Mouse (Mus musculus) frontal cortex, adult 2 months (tissue): Measurements from ENCODE around the gene Ern1. TPM values are rescaled to one million over a fixed set of nuclear protein-coding genes. Genes with fewer than 3 reads are reported as not detected.

ENCODE experiments used
- DNase-seq, 2 experiments: peaks; one replicate each; pipeline ENCODE4 v3.0.0; 2022; ENCODE audit warnings: low spot score in 1 of 2; ENCODE audit errors: extremely low spot score in 1 of 2
- polyA plus RNA-seq: library from polyadenylated mRNA; depleted of rRNA; stranded (reverse); fragments of >200 nt; gene quantifications from 2 replicates; pipeline ENCODE4 v1.2.3, GENCODE M21; 2012

The Ern1 gene
- polyA plus RNA-seq, 1 experiment: 7.7 TPM

DNA sequence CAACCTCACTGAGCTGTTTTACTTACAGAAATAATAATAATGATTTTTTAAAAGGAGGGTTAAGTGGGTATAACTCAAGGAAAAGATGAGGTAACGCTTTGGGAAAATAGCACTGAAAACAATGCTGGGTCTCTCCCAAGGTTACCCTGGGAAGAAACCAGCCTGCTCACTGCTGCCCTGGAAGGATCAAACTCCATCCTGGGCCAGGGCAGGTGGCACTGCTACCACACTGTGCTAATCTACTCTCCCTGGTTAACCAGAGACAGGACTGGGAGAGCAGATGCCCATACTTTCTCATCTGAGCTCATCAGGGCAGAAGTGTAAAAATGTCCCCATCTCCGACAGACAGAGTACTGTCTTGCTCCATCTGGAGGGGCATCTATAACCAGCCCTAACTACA is 47.3 kb downstream of the Ern1 start:
- no peak for DNase-seq

DNA sequence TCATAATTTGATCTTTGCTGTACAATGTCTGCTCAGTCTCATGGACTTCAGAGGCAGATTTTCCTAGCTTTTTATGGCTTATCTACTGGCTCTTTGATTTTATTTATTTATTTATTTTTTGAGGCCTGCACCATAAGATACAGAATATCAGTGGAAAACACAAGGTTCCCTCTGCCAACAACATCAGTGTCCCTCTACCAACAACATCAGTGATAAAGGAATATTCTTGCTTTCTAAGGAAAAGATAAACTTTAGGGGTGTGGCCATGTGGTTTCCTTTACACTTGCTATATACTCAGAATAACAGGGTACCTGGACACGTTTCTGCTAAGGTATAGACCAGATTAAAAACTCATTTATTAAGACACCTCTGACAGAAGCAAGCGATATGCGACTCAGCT is 48.3 kb downstream of the Ern1 start:
- no peak for DNase-seq

DNA sequence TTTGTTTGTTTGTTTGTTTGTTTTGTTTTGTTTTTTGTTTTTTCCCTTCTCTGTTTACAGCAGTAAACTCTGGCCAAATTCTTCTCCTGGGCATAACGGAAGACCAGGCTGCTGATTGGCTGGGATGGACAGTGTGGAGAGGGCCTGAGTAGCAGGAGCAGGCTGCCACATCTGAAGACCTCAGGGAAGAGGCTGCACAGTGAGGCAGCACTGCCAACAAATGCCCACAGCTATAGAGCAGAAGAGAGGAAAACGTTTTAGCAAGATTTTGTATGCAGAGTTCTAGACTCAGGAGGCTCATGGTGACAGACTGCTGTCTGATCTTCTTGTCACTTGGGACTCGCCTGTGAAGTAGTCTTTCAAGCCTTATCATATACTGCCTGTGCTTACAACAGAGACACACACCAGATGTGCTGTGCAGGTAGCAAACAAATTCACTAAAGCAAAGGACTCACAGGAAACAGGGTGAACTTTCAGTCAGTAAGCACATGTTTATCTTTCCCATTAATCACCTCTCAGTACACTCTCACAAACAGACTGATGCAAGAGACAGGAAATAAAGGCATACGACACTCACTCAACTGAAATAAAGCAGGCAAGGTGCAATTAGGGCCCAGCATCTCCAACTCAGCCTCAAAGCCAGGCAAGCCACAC is 49.0 kb downstream of the Ern1 start:
- DNase-seq: no peak

DNA sequence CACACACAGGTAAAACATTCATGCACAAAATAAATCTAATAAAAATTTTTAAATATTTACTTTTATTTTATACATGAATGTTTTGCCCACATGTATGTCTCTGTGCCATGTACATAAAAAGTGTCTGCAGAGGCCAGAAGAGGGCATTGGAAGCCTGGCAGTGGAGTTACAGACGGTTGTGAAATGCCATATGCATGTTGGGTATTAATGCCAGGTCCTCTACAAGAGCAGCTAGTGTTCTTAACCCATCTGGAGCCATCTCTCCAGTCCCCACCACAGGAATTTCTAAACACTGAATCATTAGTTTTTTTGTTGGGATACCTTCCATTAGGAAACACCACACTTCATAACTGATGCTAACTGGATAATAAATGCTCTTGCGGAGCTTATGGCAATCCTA is 50.1 kb downstream of the Ern1 start:
- DNase-seq: no peak

DNA sequence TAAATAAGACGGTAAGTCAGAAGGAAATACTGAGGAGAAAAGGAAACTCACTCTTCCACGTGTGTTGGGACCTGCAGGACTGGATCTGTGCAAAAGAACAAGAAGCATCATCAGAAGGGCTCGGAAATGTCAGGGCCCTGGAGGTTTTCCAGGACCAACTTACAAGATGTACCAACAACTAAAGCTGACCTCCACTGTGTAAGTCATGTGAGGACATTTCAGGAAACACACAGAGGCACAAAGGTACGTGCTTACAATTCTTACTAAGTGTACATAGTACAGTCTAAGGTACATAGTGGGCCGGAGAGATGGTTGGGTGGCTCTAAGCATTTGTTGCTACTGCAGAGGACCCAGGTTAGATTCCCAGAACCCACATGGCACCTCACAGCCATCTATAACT is 50.6 kb downstream of the Ern1 start:
- no peak for DNase-seq

DNA sequence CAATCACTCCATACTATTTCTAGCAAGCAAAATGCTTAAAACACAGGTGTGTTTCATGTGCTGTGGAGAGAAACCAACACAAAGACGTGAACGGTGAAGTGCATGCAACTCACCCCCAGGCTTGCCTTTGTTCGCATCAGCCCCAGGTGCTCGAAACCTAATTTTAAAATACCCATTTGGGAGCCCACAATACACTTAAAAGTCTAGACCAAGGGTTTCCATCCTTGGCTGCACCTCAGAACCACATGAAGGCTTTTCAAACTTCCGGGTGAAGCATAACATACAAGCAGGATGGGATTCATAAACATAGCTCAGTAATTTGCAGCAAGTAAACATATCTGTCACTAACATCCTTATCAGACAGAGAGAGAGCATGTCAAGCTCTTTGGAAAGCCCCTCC is 57.3 kb downstream of the Ern1 start:
- no peak for DNase-seq

DNA sequence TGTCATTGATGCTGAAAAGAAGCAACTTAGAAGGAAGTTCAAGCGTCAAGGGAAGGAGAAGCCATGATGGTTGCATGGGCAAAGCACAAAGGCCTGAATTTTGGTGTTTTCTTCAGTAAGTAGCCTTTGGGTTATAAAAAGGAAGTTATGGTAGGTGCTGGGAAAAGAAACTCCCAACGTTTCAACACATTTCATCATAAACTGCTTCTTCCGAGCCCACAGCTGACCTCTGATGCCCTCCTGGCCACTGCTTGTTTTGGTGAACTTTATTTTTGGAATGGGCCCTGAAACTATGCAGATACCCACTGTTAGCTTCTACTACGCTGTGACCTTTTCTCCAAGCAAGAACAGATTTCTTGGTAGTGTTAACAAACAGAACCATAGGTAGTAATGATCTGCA is 58.0 kb downstream of the Ern1 start:
- DNase-seq: no peak

DNA sequence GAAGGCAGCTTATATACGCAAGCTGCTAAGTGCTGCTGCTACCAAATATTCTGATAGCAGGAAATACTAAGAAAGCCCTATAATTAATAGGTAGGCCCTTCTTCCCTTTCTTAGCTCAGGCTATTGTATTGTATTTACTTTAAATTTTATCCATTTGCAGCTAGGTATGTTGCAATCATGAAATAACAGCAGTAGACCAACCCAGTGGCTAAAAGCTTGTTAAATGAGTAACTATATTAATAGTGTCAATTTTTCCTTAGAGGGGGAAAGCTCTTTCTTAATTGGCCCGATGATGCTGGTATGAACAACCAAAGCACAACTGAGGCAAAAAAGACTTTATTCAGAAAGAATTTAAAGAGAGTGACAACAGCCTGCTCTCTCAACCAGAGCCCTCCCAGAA is 59.1 kb downstream of the Ern1 start:
- no peak for DNase-seq

DNA sequence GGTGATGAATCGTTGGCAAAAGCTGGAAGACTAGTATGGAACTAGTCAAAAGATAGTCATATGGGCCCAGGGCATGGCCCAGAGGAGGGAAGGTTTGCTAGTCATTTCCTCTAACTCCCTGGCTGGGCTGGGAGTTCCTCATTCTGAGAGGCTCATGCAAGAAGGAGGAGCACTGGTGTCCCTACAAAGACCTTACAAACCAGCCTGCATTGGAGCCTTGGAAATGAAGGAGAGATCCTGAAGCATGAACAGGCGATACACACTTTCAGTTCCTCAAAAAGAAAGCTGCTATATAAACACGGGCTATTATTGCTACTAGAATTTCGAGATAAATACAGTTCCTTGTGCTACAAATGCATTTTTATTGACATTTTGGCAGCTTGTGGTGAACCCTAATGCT is 59.5 kb downstream of the Ern1 start:
- DNase-seq: no peak

DNA sequence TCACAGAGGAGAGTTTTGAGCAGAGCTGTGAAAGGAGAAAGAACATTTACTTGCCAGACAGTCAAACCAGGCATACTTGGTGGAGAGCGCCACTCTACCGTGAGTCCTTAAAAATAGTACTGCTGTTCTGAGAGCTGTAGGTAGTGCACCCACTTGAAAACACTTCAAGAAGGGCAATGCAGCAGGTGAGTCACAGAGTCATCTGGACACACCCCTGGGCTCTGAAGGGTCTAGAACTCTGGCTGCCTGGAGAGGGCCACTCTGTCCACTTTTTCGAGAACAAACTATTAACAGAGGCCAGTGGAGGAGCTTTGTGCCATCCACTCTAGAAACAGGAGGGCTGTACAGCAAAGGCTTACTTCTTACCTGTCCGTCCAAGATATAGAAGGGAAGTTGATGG is 61.2 kb downstream of the Ern1 start:
- no peak for DNase-seq

DNA sequence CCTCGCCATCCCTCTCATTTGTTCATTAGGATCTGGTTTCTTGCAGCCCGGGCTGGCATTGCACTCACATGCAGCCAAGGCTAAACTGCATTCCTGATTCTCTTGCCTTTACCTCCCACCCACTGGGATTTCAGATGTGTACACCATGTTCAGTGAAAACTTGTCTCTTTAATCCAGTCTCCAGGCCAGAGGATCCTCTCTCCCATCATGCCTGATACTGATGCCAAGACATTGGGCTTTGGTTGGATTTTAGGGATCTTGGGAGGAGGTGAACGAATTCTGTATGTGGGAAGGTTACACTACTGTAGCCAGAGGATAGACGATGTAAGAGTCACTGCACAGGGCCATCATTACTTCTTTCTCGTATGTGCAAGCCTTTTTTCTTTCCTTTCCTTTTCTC is 62.5 kb downstream of the Ern1 start:
- DNase-seq: no peak

DNA sequence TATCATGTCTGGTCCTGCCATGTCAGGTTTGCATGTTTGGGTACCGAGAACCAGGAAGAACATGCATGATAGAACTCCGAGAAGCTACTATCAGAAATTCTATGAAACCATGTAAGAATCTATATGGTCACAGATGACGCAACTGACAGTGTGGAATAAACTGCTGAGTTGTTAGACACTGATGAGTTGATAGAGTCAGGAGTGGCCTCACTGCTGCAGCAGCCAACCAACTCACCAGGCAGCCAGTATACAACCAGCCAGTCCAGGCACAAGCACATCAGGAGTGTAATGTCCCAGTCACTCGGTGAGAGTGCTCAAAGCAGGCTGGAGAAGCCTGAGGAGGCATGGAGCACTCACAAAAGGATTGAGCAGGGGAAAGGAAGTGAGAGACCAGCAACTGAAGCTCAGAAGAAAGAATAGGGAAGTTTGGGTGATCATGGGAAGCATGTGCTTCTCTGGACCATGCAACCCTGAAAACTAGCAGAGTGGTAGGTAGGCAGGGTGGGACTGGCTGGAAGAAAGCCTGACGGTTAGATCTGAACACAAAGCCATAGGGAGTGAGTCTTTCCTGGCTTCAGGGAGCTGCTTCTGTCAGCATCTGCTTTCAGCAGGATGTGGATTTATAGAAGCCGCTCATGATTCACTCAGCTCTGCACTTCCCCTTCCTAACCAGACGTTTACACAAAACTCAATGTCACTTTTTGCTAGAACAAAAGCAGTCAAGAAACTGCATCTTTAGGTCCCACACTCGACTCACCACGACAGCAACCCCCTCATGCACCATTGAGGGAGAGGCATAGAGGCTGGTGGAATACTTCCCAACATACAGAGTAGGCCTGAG is 68.2 kb downstream of the Ern1 start:
- peak in 1 of 2 experiments; percentile 6 for DNase-seq

DNA sequence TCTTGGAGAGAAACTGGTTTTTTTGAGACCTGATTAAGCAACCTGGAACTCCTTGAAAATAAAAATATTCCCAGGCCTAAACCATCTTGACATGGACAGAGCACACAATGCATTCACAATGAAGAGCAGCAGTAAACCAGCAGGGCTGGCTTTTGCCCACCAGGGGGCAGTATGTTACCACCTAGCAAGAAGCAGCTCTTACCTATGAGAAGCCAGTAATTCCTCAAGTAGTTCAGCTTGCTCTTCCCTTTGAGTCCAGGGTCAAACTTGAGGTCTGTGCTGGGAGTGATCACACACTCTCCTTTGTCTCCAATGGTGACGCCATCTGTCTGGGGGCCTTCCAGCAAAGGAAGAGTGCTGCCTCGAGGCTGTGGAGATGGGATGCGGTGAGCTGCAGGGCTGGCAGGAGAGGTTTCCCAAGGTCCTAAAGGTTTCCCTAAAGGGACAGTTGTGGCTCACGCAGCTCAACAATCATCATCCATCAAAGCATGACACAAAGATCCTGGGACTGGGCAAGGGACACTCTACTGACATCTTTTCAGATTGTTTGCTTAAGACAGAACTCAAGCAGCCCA is 68.9 kb downstream of the Ern1 start:
- DNase-seq: peak; percentile 50 to 93

DNA sequence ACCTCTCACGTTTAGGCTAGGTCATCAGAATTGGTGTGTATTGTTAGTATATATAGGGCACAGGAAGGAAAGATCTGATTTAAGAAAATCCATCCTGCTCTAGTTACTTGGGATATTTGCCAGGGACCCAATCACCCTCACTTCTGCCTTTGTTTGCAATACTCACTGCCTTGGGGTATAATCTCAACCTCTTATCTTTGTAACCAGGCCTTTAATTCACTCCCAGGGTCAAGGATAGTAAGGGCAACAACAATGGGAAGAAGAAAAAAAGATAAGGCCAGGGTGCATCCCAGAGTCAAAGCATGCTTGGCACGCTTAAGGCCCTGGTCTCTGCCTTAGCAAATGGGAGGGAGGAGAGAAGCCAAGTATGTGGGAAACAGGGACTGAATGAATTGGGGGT is 69.8 kb downstream of the Ern1 start:
- no peak for DNase-seq

DNA sequence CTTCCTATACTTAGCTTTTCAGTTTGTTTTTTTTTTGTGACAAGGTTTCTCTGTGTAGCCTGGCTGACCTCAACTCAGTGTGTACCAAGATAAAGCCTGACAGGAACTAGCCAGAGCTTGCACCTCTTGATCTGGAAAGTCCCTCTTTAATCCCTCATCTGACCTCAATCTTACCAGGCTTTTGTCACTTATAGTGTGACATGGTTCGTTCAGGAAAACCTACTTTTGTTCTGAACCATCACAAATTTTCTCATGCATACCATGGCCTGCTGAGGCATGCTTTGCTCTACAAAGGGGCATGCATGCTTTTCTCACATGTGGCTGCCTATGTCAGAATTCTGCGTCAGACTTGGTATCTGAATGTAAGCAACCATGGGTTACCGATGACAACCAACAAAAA is 71.3 kb downstream of the Ern1 start:
- DNase-seq: no peak

DNA sequence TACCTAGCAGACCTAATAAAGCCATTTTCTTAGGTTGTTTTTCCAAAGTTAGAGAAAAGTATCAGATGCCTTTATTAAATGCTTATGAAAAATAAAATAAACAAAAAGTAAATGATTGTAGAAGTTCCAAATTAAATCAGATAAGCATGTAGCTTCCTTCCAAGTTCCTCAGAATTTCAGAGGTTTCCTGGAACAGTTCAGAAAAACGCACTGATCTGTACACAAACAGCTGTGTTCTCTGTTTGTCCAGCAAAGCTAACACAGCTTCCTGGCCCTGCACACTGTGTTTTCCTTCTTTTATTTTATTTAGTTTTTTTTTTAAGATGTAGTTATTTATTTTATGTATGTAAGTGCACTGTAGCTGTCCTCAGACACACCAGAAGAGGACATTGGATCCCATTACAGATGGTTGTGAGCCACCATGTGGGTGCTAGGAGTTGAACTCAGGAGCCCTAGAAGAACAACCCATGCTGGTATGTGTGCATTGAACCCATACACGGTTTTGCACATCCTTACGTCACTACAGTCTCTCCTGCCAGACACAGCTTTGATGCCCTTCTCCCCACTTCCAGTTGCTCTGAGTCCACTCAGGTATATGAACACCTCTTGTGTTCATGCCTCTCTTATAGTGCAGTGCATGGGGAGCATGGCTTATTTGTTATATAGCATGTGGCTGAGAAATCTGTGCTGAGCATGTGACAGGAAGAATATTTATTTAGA is 74.9 kb downstream of the Ern1 start:
- DNase-seq: no peak

DNA sequence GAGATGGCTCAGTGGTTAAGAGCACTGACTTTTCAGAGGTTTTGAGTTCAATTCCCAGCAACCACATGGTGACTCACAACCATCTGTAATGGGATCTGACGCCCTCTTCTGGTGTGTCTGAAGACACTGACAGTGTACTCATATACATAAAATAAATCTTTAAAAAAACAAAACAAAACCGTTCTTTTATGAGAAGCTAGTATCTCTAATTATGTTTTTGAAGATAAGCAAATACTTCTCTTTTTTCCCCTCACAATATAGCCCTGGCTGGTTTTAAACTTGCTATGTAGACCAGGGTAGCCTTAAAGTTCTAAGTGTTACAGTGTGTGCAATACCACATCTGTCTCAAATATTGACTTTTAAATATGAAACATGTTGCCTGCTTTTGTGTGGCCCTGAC is 76.5 kb downstream of the Ern1 start:
- DNase-seq: no peak

DNA sequence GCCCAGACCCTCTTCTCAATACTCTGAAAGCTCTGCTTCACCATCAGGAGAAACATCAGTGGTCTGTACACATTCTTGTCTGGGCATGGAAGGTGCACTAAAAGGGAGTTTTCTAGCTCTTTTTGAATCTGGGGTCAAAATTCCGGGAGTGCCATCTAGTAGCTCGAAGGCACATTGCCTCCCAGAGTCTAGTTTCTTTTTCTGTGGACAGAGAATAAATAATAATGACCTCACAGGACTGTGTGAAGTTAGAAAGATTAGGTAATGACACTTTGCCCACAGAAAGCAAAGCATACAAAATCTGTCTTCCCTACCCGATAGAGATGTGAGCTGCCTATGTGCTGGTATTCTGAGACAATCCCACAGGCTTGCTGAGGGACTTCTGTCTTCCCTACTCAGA is 77.1 kb downstream of the Ern1 start:
- DNase-seq: no peak

DNA sequence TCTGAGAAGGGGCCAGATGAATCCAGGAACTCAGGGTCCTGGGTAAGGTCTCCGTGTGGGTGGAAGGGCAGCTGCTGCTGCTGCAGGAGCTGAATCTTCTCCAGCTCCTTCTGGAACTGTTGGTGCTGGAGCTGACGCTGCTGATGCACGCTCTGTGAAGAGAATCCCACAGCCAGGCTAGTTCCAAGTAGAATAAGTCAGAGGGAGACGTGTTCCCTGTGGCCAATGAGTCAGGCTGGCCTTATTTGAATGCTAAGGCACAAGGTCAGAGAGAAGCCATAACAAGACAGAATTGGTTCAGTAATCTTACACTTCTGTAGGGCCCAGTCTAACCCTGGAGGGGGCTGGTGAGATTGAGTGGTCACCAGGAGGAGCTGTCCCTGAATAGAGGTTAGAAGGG is 77.6 kb downstream of the Ern1 start:
- DNase-seq: no peak

DNA sequence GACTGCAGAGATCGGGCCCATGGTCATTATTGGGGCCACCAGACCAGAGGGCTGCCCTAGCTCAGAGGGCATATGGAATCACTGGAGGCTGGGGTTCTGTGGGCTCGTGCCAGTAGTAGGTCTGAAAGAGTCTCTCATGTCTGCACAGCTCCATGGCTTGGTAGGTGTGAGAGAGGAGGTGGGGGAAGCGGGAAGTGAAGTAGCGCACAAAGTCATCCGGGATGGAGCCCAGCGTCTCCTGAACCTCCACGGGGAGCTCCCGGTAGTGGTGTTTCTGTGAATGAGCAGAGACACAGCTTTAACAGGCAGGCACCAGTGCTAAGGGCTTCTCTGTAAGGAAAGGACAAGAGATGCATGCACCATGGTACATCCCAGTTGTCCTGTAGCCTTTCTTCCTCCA is 89.2 kb downstream of the Ern1 start:
- no peak for DNase-seq

DNA sequence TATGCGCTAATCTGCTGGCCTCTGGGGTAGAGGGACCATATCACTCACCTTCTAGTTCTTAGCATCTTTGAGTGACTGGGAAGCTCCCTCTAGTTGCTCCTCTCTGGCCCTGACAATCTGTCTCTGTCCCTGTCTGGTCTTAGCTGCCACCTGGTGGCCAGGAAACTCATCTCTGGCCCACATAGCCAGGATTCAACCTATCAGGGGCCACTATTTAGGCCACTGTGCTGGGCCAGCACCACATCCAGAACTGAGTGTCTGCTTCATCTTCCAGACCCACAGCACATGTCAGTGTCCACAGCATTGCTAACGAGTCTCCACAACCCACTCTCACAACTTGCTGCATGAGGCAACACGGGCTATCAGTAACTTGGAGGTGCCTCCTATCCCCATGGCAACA is 90.0 kb downstream of the Ern1 start:
- no peak for DNase-seq
